Mouse (Mus musculus) liver, embryonic 14.5 days (tissue): ENCODE measurements around the gene Neurl1b.

ENCODE experiments used
- CTCF ChIP-seq: IDR thresholded peaks from 2 replicates; pipeline ENCODE4 v1.5.1; 2016; ENCODE audit warnings: antibody characterized with exemption, low read depth, control low read depth
- EP300 ChIP-seq: IDR thresholded peaks from 2 replicates; pipeline ENCODE4 v1.6.1; 2016; ENCODE audit warnings: antibody characterized with exemption, low read depth

- TF ChIP-seq CTCF (no peak), EP300 (no peak)
Observed at GRCm38 (mm10) chr17:26441024-26441423, 26.4 kb downstream of the Neurl1b start.
